Mouse (Mus musculus): Measurements from ENCODE around the gene Arl13b. TPM values are rescaled to one million over a fixed set of nuclear protein-coding genes. Genes with fewer than 3 reads are reported as not detected.

The Arl13b gene
- 1 to 10 TPM; 4.2 to 4.9 TPM for total RNA-seq (2021)
- long read RNA-seq, experiment 1, partial matches to known transcripts, result 0 of 1 reads
- long read RNA-seq, experiment 1, other reads (novel, unspliced or antisense), result 1 of 1 reads
- long read RNA-seq, experiment 2, partial matches to known transcripts, result 0 of 4 reads
- long read RNA-seq, experiment 2, other reads (novel, unspliced or antisense), result 3 of 4 reads

DNA sequence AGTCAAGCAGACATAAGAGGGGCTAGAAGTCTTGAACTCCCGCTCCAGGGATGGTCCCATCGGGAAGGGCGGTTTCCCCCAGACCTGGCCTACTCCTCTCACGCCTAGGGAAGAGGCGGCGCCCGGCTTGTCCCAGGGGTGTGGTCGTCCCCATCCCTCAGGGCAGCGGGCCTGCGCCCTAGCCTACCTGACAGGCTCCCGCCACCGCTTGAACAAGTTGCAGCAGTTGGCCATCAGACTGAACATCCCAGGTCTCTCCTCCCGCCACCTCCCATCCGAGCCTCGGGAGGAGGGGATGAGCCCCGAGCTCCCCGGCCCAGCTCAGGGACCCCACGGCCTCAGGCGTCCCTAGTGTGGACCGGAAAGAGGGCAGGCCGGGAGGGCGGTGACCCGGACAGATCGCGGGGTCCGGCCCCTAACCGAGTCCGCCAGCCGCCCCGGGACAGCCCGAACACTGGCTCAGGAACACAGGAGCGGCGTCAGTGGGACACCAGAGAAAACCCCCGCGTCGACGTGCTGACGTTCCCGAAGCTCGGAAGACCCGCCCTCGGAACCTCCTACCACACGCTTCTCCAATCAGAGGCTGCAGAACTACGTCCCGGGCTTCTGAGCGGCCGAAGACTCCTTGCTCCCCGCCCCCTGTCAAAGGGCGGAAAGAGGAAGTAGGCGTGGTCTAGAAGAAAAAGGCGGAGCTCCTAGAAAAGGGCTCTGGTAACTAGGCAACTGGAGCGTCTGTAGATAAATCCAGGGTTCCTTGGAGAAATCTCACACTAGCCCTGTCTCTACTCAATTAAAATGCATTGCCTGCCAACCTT lies at the start of gene Arl13b:
Arl13b (minus strand) TSS at position 543 of the 815 bp plus-strand sequence.
- peak; percentile 94 for DNase-seq

DNA sequence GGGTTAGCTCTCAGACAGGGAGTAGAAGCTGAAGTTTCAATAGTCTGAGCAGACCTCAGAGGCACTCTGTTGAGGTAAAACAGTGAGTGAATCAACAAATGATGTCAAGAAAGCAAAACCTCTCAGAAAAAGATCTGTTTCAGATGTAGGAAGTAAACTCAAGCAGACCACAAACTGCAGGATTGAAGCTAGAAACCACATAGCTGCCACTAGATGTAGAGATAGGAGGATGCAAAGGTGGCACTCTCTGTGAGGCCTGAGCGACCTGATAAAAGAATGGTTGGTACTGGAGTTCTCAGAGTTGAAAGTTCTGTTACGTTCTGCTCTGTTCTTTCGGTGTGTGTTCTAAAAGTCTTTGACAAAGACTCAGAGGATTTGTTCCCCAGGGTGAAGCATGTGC lies 49.0 kb upstream of the Arl13b start:
- no peak for DNase-seq

DNA sequence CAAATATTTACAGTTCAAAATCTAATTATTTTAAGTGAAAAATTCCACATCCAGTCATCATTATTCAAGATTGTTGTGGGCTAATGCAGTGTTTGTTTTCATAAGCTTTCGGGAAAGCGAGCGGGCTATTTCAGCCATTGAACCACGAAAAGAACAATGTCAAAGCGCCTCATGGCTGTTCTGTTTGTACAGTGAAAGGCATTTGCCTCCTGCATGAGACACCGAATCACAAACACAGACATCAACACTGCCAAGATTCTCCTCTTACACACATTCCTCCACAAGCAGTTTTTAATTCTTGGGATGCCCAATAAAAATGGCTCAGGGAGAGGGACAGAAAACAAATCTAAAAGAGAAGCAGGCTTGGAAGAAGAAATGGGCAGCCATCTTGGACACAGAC lies 27.2 kb upstream of the Arl13b start:
- DNase-seq, result no peak

GRCm38 (mm10) chr16:62873180-62873579 lies 26.3 kb upstream of the Arl13b start:
- no peak for DNase-seq

DNA sequence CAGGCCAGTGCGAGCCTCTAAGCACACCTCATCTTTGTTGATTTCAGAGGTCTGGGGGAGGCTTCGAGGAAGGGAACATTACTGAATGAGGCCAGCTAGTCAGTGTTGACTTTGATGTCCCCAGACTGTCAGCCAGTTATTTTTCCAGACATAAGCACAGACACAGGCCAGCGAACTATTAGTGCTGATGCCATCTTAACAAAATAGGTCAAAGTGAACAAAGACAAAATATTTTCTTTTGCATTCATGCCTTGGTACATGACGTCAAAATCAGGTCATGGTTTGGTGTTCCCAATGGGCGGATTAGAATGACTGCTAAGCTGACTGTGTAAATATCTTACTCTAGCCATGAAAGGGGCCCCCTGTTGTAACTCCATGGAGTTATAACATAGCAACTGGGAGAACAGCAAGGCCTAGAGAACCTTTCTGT lies 25.9 kb upstream of the Arl13b start:
- no peak for DNase-seq

DNA sequence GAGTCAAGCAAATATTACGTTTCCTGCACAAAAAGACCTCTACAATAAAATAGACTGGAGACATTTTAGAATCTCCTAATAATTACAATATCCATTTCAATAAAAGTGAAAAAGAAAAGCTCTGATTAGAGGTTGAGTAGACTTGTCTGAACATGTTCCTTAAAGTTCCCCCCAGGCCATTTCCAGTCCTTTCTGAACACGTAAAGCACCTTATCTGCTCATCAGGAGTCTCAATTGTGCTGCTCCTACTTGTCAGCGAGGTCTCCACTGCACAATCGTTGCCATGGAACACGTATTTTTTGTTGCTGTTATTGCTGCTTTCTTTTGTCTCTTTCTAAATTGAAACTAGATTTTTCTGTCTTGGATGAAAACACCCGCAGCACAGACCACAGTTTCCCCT lies 14.6 kb upstream of the Arl13b start:
- DNase-seq, result no peak

DNA sequence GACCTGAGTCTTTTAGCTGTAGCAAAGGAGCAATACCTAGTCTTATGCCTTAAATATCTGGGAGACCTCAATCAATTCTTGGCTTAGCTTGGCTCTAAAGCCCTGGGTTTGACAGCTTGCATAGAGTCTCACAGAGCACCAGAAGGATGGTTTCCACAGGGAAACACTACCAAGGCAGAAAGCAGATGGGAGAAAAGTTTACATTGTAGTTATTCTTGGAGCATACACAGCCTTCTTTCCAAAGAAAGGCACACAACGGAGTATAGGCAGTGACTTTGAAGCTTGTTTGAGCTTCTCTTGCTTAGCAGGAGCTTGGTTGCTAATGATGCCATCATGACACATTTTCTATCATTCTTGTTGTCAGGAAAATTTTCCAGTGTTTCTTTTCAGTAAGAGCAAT lies 13.3 kb upstream of the Arl13b start:
- DNase-seq, result no peak

- DNase-seq, result no peak
Measured at GRCm38 (mm10) chr16:62858018-62858417, 11.2 kb upstream of the Arl13b start.

DNA sequence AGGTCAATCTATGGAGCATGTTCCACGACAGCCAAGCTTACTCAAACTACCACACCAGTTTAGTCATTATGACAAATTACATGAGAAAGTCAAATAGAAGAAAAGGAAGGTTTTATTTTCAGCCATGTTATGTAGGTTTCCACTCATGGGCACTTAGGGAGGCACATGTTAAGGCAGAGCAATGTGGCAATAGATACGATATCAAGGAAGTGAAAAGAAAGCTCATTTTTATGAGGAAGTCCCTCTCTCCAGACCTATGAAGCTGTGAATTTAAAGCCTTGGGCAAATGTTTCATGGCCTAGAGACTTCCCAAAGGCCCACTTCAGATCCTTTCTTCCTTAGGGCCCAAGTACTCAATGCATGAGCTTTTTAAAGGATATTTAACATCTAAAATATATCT lies 10.7 kb upstream of the Arl13b start:
- no peak for DNase-seq

DNA sequence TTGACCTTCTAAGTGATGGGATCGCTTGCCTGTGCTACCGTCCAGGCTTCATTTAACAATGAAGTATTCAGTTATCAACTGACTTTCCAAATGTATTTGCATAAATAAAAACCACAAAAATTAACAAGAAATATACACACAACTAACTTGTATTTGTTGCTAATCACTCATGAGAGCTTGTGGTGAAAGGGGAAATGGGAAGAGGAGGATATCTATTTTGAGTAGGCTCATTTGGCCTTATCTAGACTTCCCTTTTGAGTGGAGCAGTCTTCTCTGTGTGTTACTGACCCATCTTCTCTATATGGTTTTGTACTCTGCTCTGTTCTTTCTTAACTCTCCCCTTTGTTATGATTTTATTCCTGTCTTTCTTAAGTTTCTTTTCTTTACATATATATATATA lies 9.4 kb upstream of the Arl13b start:
- DNase-seq, result no peak

GRCm38 (mm10) chr16:62855385-62855784 lies 8.5 kb upstream of the Arl13b start:
- DNase-seq, result no peak

DNA sequence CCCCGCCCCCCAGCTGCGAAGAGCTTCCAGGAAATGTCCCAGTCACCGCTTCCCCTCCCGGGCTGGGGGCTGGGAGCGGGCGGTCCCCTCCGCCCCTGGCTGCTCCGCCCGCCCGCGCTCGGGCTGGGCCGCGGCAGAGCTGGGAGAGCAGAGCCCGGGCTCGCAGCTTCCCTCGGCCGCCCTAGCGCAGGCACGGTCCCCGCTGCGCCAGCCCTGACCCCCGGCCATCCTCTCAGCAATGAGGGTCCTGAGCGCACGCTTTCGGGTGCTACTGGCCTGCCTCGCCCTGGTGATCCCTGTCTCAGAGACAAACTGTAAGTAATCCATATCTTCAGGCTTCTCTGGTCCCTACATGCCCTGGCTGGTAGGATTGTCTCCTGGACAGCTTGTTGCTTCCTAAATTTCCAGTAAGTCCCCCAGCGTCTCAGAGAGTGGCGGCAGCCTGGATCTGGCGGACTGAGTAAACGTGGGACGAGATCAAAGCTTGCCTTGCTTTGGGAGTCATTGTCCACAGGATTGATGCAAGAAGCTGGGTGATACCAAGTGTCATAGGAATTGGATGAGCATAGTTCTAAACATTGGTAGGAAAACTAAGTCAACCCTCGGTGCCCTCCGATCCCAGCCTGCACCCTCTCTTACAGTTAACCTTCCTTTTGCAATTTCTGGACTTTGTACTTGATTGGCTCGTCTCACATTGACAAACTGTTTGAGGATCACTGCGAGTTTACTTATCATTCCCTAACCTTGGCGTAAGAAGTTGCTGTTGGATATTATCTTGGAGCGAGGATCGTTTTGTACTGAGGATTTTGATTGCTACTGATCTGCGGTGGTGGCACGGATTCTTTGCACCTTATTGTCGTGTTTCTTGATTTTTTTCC lies 7.6 kb upstream of the Arl13b start, which contains the start of gene Pros1:
Pros1 (plus strand) TSS at position 117 of the 878 bp plus-strand sequence.
- peak; percentile 80 for DNase-seq

DNA sequence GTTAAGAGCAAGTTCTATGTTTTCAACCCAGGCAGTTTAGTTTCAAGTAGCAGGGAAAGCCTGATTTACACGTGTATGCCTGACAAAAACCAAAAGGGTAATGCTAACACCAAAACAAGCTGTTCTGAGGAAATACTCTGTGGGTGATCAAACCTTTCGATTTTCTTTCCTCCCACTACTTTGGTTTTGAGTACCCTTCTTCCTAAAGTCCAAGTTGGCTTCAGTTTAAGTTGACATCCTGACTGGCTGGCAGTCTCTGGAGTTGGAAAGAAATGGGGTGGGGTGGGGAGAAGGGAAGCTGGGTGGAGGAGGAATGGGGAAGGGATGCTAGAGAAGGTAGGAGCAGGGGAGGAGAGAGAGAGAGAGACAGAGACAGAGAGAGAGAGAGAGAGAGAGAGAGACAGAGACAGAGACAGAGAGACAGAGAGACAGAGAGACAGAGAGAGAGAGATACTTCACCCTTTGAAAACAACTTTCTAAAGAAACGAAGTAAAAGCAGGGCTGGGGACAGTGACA lies 6.8 kb upstream of the Arl13b start:
- no peak for DNase-seq

GRCm38 (mm10) chr16:62852464-62853252 lies 5.8 kb upstream of the Arl13b start:
- DNase-seq, result no peak

DNA sequence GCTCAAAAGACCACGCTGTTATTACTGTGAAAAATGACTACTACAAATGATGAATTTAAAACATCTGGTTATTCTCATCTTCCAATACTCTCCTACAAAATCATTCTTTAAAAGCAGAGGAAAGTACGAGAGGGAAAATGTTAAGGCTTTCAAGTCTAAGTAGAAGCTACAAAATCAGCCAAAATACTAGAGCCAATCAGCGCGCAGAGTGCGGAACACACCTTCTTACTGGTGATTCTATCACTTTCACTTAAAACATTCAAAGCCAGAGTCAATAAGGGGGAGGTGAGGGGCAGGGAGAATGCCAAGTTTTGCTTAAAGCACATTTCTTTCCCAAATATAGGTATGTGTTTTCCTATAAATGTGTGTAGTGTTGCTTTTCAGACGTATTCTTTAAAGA lies 1.5 kb downstream of the Arl13b start:
- DNase-seq, result no peak

DNA sequence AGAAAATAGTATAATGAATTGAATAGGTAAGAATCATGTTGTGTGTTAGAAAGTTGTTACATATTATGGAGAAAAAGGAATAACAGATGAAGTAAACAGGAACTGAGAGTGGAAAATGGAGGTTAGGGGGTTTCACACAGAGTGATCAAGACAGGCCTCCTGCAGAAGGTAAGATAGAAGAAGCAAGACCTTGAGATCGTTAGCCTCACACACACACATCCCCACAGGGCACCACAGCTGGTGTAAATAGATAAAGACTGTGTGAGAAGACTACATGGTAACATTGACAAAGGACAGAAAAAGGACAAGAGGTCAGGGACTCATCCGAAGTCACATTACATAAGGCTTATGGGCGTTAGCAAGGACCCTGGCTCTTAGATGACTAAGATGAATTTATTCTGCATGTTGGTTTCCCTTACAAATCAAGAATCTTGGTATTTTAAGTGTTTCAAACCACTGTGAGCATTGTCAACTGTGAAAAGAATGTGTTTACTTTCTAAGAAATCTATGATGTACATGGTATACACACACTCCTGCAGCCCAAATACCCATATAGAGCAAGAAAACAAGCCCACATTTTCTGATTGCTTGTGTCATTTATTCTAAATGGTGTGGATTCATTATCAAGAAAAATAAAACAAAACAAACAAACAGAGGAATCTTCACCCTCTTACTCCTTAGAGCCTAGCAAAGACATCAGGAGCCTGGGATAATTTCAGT lies 12.7 kb downstream of the Arl13b start:
- DNase-seq, result no peak

- peak; percentile 10 for DNase-seq
Measured at GRCm38 (mm10) chr16:62832481-62832880, 14.4 kb downstream of the Arl13b start.

DNA sequence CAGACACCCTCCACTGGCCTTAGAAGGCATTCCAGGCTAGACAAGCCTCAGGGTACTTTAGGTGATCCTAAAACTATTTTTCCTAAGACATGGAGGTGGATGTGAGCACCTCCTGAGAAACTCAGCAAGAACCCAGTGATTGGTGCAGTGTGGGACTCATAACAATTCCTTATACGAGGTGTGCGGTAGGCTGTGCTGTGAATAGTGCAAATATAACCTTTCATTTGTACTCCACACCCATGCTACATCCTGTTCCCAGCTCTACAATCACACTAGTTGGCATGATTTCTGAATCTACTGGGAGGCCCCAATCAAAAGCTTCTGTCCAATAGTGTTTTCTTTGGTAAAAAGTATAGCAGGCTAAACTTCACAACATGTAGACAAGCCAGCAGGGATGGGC lies 14.8 kb downstream of the Arl13b start:
- no peak for DNase-seq

GRCm38 (mm10) chr16:62826156-62827001 lies 20.5 kb downstream of the Arl13b start:
- DNase-seq, result no peak

DNA sequence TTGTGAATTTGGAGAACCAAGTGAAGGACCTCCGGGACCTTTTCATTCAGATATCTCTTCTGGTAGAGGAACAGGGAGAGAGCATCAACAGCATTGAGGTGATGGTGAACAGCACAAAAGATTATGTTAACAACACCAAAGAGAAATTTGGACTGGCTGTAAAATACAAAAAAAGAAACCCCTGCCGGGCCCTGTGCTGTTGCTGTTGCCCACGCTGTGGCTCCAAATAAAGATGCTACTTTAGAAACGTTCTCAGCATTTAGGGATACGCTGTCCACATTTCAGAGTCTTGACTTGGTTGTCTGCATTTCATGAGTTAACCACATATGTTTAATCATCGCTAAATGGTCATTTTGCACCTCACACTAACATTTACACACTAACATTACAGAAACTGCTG lies 24.4 kb downstream of the Arl13b start:
- DNase-seq, result no peak

Measured in gastrocnemius, postnatal 25 days (tissue).